Mouse (Mus musculus) lung, adult 2 months (tissue): Measurements from ENCODE around the gene Pakap.

Source experiments
- CTCF ChIP-seq: fragments of 200-500 bp; IDR thresholded peaks from 2 replicates; pipeline ENCODE4 v1.5.1; 2011; ENCODE audit warnings: mild to moderate bottlenecking, low read length, control low read depth; ENCODE audit not compliant: insufficient read depth
- POLR2A ChIP-seq: fragments of 200-500 bp; IDR thresholded peaks from 2 replicates; pipeline ENCODE4 v1.6.1; 2011; ENCODE audit warnings: low read depth, mild to moderate bottlenecking, control low read depth, low read length, borderline replicate concordance; ENCODE audit errors: extremely low read depth

DNA sequence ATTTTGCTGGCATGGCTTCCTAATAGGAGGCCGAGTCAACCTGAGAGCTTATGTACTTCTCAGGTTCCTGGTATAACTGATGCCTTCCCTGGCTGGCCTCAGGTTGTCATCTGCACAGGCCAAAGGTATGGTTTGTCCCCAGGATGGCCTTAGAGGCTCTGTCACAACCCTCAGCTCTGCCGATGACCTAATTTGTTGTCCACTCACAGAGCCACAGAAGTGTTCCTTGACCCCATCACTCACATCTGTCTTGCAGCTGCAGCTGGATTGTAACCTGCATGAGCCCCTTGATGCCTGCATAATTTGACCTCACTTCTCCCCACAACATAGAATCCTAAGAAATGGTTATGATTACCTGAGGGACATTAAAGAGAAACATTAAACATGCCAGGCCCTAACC, 56.8 kb downstream of the Pakap start:
- TF ChIP-seq POLR2A (no peak), CTCF (no peak)
